Mouse (Mus musculus) forebrain, embryonic 14.5 days (tissue): Measurements from ENCODE around the gene Sh3bgrl. TPM values are rescaled to one million over a fixed set of nuclear protein-coding genes. Genes with fewer than 3 reads are reported as not detected.

Experiments
- ATAC-seq: fragments of 200-750 bp; cut with Nextera tagmentation; 2 replicates; pipeline ENCODE4 v1.8.0; 2017; ENCODE audit warnings: mild to moderate bottlenecking, moderate library complexity
- DNase-seq: peaks from one replicate; pipeline ENCODE4 v3.0.0-alpha.2; 2015; ENCODE audit warnings: low spot score
- H3K27ac ChIP-seq: fragments of 300-500 bp; sonication (generic); 2 replicates; pipeline ENCODE4 v1.5.1; 2014; ENCODE audit warnings: low read depth, mild to moderate bottlenecking, control low read depth, low read length, moderate library complexity
- H3K27me3 ChIP-seq: fragments of 300-500 bp; sonication (generic); replicated peaks from 2 replicates; pipeline ENCODE4 v1.6.1; 2014; ENCODE audit warnings: low read length, control low read depth, mixed read lengths; ENCODE audit not compliant: control insufficient read depth, insufficient read depth
- H3K36me3 ChIP-seq: fragments of 300-500 bp; sonication (generic); 2 replicates; pipeline ENCODE4 v1.6.1; 2014; ENCODE audit warnings: low read length, control low read depth; ENCODE audit not compliant: control insufficient read depth, insufficient read depth
- H3K4me1 ChIP-seq: fragments of 300-500 bp; sonication (generic); 2 replicates; pipeline ENCODE4 v1.6.1; 2014; ENCODE audit warnings: antibody characterized with exemption, low read length, control low read depth; ENCODE audit not compliant: control insufficient read depth, insufficient read depth
- H3K4me2 ChIP-seq: fragments of 300-500 bp; sonication (generic); 2 replicates; pipeline ENCODE4 v1.6.1; 2014; ENCODE audit warnings: mild to moderate bottlenecking, control low read depth, low read length
- H3K4me3 ChIP-seq: fragments of 300-500 bp; sonication (generic); 2 replicates; pipeline ENCODE4 v1.5.1; 2014; ENCODE audit warnings: low read depth, low read length, control low read depth
- H3K9ac ChIP-seq: fragments of 300-500 bp; sonication (generic); 2 replicates; pipeline ENCODE4 v1.6.1; 2014; ENCODE audit warnings: mild to moderate bottlenecking, low read length, control low read depth, moderate library complexity
- H3K9me3 ChIP-seq: fragments of 300-500 bp; sonication (generic); replicated peaks from 2 replicates; pipeline ENCODE4 v1.6.1; 2016; ENCODE audit warnings: low read length, control low read depth, mixed read lengths; ENCODE audit not compliant: control insufficient read depth
- WGBS: fragments of 180-500 bp; shearing (Covaris S2); extraction: QIAGEN DNeasy Blood & Tissue Kit; methylation state at CpG from one replicate; pipeline ENCODE4 v1.1.7; 2014; 5-methylcytosine and 5-hydroxymethylcytosine counted together
- polyA plus RNA-seq: library from polyadenylated mRNA; unstranded; fragments of >200 nt; fragmentation: Nextera tagmentation; extraction: Ambion mirVana; gene quantifications from 2 replicates; pipeline ENCODE4 v1.2.1, GENCODE M21; 2014

The Sh3bgrl gene
- polyA plus RNA-seq, 1 experiment from 2014 or later = 99.3 TPM

DNA sequence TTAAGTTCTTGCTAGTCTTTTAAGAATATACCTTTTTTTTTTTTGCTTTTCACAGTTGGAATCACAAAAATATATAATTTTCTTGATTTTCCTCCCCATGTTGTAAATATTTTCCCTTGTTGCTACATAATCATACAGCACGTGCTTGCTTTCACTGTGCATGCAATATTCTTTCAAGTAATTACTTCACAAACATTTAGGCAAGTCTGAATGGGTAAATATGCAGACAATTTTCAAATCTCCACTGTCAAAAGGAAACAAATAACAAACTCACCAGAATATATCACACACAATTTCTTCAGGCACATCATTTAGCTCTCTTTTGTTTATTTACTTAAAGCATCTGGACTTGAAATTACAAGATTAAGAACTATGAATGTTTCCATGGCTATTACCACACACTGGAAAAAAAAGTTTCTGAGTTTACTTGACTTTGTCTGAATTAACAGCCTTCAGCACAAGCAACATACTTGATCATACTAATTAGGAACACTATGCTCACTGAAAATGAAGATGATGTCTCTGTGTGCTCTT, 46.2 kb downstream of the Sh3bgrl start:
- H3K27me3 ChIP-seq = no peaks in the 10 kb centered on the region
- H3K36me3 ChIP-seq = no peaks in the 10 kb centered on the region
- no peak for ATAC-seq
- H3K27ac ChIP-seq = no peak overlapping the region
- WGBS = 70% methylated on average over 1 of the region's 1 CpGs
- H3K4me2 ChIP-seq = no peak overlapping the region
- no peaks in the 10 kb centered on the region for H3K9me3 ChIP-seq
- H3K9ac ChIP-seq = no peak overlapping the region
- H3K4me1 ChIP-seq = no peaks in the 10 kb centered on the region; the same call in 1 of the 2 replicates
- DNase-seq = no peak
- no peak overlapping the region for H3K4me3 ChIP-seq

DNA sequence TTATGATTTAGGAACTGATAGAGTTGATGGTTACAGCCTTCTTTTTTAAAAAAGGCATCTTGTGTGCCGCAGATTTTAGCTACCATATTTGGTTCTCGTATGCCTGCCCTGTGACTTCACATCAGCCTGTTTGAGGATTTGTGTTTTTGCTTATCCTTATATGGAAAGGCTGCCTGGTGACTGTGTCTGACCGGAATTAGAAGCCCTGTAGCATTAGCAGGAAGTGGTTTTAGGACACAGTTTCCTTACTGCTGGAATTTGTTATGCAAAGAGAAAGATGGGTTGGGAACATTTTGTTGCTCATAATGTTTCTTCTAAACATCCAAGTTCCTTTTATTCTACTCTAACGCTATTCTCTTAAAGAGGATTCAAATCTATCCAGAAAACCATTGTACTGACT, 47.1 kb downstream of the Sh3bgrl start:
- Histone ChIP-seq H3K27ac (no peak overlapping the region), H3K36me3 (no peaks in the 10 kb centered on the region)
- no peak for DNase-seq

DNA sequence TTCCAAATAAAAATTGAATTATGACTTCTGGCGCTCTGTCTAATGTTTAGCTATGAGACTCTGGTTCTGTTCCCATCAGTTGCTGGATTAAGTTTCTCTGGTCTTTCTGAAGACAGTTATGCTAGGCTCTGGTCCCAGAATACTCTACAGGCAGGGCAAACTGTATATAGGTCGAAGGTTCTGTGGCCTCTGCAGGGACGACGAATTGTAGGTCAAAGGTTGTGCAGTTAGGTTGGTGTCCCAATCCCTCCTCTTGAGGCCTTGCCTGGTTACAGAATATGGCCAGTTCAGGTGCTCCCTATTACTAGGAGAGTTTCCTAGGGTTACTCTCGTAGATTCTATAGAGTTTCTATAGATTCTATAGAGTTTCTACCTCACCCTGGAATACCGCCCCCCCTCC, 50.6 kb downstream of the Sh3bgrl start:
- DNase-seq (no peak), ATAC-seq (no peak)
- 80% methylated on average over 6 of the region's 6 CpGs for WGBS
- no peak overlapping the region for H3K27ac ChIP-seq
- H3K4me3 ChIP-seq = no peak overlapping the region
- H3K36me3 ChIP-seq = no peaks in the 10 kb centered on the region
- H3K4me1 ChIP-seq = no peaks in the 10 kb centered on the region; the same call in 1 of the 2 replicates
- H3K9ac ChIP-seq = no peak overlapping the region
- no peak overlapping the region for H3K4me2 ChIP-seq
- H3K27me3 ChIP-seq = no peaks in the 10 kb centered on the region
- H3K9me3 ChIP-seq = no peaks in the 10 kb centered on the region

More for the DNA sequence above, 47.1 kb downstream of the Sh3bgrl start:
- ATAC-seq = no peak
- Histone ChIP-seq H3K9me3 (no peaks in the 10 kb centered on the region), H3K9ac (no peak overlapping the region), H3K27me3 (no peaks in the 10 kb centered on the region), H3K4me2 (no peak overlapping the region), H3K4me1 (no peaks in the 10 kb centered on the region; the same call in 1 of the 2 replicates), H3K4me3 (no peak overlapping the region)
- WGBS = 78% methylated on average over 4 of the region's 4 CpGs

DNA sequence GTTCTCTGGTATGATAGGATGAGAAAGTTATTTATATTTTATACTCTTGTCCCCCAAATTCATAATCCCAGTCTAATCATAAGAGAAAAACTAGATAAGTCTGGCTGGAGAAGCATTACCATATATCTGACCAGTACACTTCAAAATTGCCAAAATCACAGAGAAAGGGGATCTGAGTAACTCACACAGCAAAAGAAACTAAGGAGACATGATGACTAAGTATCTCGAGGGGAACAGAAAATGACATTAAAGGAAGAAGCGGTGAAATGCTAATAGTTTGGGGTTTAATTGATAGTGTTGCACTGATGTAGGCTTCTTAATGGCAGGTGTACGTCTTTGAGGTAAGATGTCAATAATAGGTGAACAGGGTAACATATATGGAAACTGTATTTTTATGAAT, 51.9 kb downstream of the Sh3bgrl start:
- Histone ChIP-seq H3K36me3 (no peaks in the 10 kb centered on the region), H3K27ac (no peak overlapping the region), H3K27me3 (no peaks in the 10 kb centered on the region), H3K4me1 (no peaks in the 10 kb centered on the region; the same call in 1 of the 2 replicates), H3K4me2 (no peak overlapping the region), H3K4me3 (no peak overlapping the region), H3K9ac (no peak overlapping the region), H3K9me3 (no peaks in the 10 kb centered on the region)
- ATAC-seq (no peak), DNase-seq (no peak)
- 87% methylated on average over 3 of the region's 3 CpGs for WGBS

DNA sequence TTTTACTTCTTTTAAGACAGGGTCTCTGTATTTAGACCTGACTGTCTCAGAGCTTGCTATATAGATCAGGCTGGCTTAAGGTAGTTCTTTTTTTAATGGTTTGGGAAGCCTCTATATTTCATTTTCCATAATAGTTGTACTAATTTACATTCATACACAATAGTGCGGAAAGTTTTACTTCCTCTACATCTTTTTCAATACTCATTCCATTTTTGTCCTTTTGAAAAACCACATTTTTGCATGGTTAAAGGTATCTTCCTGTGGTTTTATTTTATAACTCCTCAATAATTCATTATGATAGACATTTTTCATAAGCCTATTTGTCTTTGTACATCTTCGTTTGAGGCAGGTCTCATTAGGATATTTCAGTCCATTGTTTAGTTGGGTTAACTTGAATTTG, 56.1 kb downstream of the Sh3bgrl start:
- Histone ChIP-seq H3K36me3 (0 out of 2 replicates have a peak, but pooled peaks cover 2% of the 10 kb centered on the region), H3K27me3 (no peaks in the 10 kb centered on the region), H3K4me2 (no peak overlapping the region), H3K9ac (no peak overlapping the region), H3K9me3 (no peaks in the 10 kb centered on the region), H3K27ac (no peak overlapping the region), H3K4me3 (no peak overlapping the region), H3K4me1 (no peaks in the 10 kb centered on the region)
- DNase-seq (no peak), ATAC-seq (no peak)
- 90% methylated on average over 2 of the region's 2 CpGs for WGBS

DNA sequence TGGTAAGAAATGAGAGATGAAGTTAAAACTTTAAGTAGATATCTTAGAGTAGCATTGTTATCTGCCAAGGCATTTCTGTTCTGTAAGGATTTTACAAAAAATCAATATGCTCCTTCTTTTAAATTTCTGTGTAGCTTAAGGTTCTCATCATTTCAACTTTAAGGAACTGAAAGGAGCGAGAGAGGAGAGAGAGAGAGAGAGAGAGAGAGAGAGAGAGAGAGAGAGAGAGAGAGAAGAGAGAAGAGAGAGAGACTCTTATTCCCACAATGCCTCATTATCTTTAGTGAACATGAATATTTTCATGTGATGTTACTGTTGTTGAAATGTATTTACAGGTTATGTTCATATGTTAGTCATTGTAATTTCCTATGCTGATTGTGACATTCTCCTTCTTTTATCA, 65.2 kb downstream of the Sh3bgrl start:
- Histone ChIP-seq H3K36me3 (no peaks in the 10 kb centered on the region), H3K4me3 (no peak overlapping the region), H3K9ac (no peak overlapping the region), H3K9me3 (no peaks in the 10 kb centered on the region), H3K27me3 (no peaks in the 10 kb centered on the region), H3K4me1 (no peaks in the 10 kb centered on the region), H3K27ac (no peak overlapping the region), H3K4me2 (no peak overlapping the region)
- WGBS = 76% methylated on average over 1 of the region's 1 CpGs
- ATAC-seq (no peak), DNase-seq (no peak)

DNA sequence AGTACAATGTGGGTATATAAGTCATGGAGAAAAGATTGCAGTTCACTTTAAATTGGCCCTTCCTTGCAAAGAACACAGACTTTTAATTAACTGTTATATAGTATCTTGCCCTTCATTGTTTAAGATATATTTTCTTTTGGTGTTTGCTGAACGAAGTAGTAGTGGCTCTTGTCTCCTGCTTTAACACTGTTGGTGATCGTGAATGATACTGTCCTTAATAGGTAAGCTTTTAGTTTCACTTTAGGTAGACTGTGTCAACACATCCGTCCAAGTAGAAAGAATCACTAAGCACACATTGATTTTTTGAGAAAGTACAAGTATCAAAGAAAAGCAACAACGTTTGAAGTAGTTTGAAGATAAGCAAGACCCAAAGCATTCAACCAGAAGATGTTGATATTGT, 65.7 kb downstream of the Sh3bgrl start:
- H3K36me3 ChIP-seq = no peaks in the 10 kb centered on the region
- no peak overlapping the region for H3K9ac ChIP-seq
- H3K27me3 ChIP-seq = no peaks in the 10 kb centered on the region
- 77% methylated on average over 4 of the region's 4 CpGs for WGBS
- H3K4me3 ChIP-seq = no peak overlapping the region
- no peaks in the 10 kb centered on the region for H3K9me3 ChIP-seq
- no peak for ATAC-seq
- H3K4me1 ChIP-seq = no peaks in the 10 kb centered on the region
- DNase-seq = no peak
- no peak overlapping the region for H3K27ac ChIP-seq
- no peak overlapping the region for H3K4me2 ChIP-seq

DNA sequence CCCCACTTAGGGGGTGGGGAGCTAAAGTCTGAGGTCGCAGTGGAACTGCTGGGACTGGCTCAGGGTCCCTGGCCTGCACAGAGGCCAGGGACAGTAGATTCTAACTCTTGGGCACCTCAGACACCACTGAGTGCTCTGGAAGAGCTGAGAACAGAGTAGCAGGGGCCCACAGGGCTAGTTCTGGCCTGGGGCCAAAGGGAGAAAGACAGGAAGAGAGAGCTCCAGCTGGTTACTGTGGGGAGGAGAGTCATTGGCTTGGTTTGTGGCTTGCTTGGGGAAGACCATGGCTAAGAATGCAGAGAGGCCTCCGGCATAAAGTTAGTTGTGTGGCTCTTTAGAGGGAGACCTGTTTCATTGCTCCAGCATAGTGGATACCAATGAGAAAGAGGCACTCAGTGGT, 79.9 kb downstream of the Sh3bgrl start:
- ATAC-seq (no peak), DNase-seq (no peak)

DNA sequence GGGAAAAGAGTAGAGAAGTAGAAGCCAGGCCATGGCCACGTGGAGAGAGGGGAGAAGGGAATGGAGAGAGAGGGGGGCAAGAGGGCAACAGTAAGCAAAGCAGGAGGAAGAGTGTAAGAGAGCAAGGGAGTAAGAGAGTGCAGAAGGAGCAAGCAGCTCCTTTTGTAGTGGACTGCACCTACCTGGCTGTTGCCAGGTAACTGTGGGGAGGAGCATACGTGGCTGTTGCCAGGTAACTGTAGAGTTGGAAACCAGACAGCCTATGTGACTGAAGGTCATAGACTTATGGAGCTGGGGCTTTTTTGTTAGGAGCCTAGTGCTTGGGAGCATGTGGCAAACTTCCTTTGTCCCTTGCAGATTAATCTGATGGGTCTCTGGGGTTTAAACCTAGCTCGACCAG, 80.3 kb downstream of the Sh3bgrl start:
- DNase-seq (no peak), ATAC-seq (no peak)
- H3K4me1 ChIP-seq = no peaks in the 10 kb centered on the region
- no peaks in the 10 kb centered on the region for H3K36me3 ChIP-seq
- no peak overlapping the region for H3K4me3 ChIP-seq
- no peaks in the 10 kb centered on the region for H3K27me3 ChIP-seq
- no peak overlapping the region for H3K4me2 ChIP-seq
- WGBS = 46% methylated on average over 3 of the region's 3 CpGs
- no peak overlapping the region for H3K27ac ChIP-seq
- H3K9ac ChIP-seq = no peak overlapping the region
- no peaks in the 10 kb centered on the region for H3K9me3 ChIP-seq

More for the DNA sequence above, 79.9 kb downstream of the Sh3bgrl start:
- Histone ChIP-seq H3K4me1 (no peaks in the 10 kb centered on the region), H3K36me3 (no peaks in the 10 kb centered on the region), H3K4me2 (no peak overlapping the region), H3K27ac (no peak overlapping the region), H3K4me3 (no peak overlapping the region), H3K27me3 (no peaks in the 10 kb centered on the region), H3K9ac (no peak overlapping the region), H3K9me3 (no peaks in the 10 kb centered on the region)
- 82% methylated on average over 2 of the region's 2 CpGs for WGBS
